Mouse (Mus musculus) intestine, postnatal 0 days (tissue): ENCODE measurements around the gene Foxm1. TPM values are rescaled to one million over a fixed set of nuclear protein-coding genes. Genes with fewer than 3 reads are reported as not detected.

Source experiments
- ATAC-seq: fragments of 200-750 bp; cut with Nextera tagmentation; 2 replicates; pipeline ENCODE4 v1.8.0; 2017; ENCODE audit warnings: mild to moderate bottlenecking, moderate TSS enrichment, moderate library complexity
- H3K27ac ChIP-seq: fragments of 300-500 bp; sonication (generic); 2 replicates; pipeline ENCODE4 v1.5.1; 2014; ENCODE audit warnings: mild to moderate bottlenecking, low read depth, low read length, moderate library complexity
- H3K27me3 ChIP-seq: fragments of 300-500 bp; sonication (generic); replicated peaks from 2 replicates; pipeline ENCODE4 v1.6.1; 2014; ENCODE audit warnings: low read length, mixed read lengths; ENCODE audit not compliant: control insufficient read depth, insufficient read depth
- H3K36me3 ChIP-seq: fragments of 300-500 bp; sonication (generic); 2 replicates; pipeline ENCODE4 v1.6.1; 2014; ENCODE audit warnings: mild to moderate bottlenecking, moderate library complexity; ENCODE audit not compliant: control insufficient read depth, insufficient read depth
- H3K4me1 ChIP-seq: fragments of 300-500 bp; sonication (generic); replicated peaks from 2 replicates; pipeline ENCODE4 v1.6.1; 2014; ENCODE audit warnings: antibody characterized with exemption, low read length, mixed read lengths; ENCODE audit not compliant: control insufficient read depth, insufficient read depth
- H3K4me2 ChIP-seq: fragments of 300-500 bp; sonication (generic); replicated peaks from 2 replicates; pipeline ENCODE4 v1.6.1; 2014; ENCODE audit warnings: low read depth, mild to moderate bottlenecking, moderate library complexity
- H3K4me3 ChIP-seq: fragments of 300-500 bp; sonication (generic); 2 replicates; pipeline ENCODE4 v1.5.1; 2014; ENCODE audit warnings: low read depth, low read length
- H3K9ac ChIP-seq: fragments of 300-500 bp; sonication (generic); 2 replicates; pipeline ENCODE4 v1.6.1; 2014; ENCODE audit warnings: mild to moderate bottlenecking, low read depth, low read length
- H3K9me3 ChIP-seq: fragments of 300-500 bp; sonication (generic); 2 replicates; pipeline ENCODE4 v1.6.1; 2016; ENCODE audit warnings: mixed run types; ENCODE audit not compliant: control insufficient read depth
- CTCF ChIP-seq: sonication (generic); IDR thresholded peaks from 2 replicates; pipeline ENCODE4 v1.5.1; 2016; ENCODE audit warnings: low read depth, mild to moderate bottlenecking, control low read depth, antibody characterized with exemption, moderate library complexity
- WGBS: fragments of 180-500 bp; shearing (Covaris S2); extraction: QIAGEN DNeasy Blood & Tissue Kit; methylation state at CpG from one replicate; pipeline ENCODE4 v1.1.7; 2014; 5-methylcytosine and 5-hydroxymethylcytosine counted together
- polyA plus RNA-seq: library from polyadenylated mRNA; unstranded; fragments of >200 nt; fragmentation: Nextera tagmentation; extraction: Ambion mirVana; gene quantifications from 2 replicates; pipeline ENCODE4 v1.2.1, GENCODE M21; 2015

Foxm1 gene
- polyA plus RNA-seq, 1 experiment from 2014 or later, result 5.7 TPM

DNA sequence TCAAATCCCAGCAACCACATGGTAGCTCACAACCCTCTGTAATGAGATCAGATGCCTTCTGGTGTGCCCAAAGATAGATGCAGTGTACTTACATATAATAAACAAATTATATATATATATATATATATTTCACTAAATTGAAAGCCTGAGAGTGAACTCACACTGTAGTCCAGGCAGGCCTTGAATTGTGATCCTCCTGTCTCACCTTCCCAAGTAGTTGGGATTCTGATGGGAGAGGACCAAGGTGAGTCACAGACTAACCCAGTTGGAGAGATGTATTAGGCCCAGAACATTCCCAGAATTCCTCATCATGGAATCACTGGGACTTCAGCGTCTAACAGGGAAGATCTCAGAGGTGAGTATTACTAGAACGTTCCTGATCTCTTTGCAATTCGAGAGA, 36.2 kb downstream of the Foxm1 start, which contains the start of gene Nrip2:
Nrip2 (plus strand) TSS at position 301 of the 400 bp plus-strand sequence.
- Histone ChIP-seq H3K9me3 (no peaks in the 10 kb centered on the region), H3K9ac (0 out of 2 replicates have a peak within 1 kb of the TSS, but pooled peaks have one; percentile 27), H3K4me2 (peak within 1 kb of the TSS; percentile 56), H3K36me3 (no peaks in the 10 kb centered on the region), H3K27me3 (no peaks in the 10 kb centered on the region), H3K27ac (no peak within 1 kb of the TSS), H3K4me1 (no peaks in the 10 kb centered on the region), H3K4me3 (peak within 1 kb of the TSS; percentile 29)
- no peak for TF ChIP-seq CTCF
- WGBS, result 60% methylated on average over 3 of the region's 3 CpGs
- no peak for ATAC-seq

DNA sequence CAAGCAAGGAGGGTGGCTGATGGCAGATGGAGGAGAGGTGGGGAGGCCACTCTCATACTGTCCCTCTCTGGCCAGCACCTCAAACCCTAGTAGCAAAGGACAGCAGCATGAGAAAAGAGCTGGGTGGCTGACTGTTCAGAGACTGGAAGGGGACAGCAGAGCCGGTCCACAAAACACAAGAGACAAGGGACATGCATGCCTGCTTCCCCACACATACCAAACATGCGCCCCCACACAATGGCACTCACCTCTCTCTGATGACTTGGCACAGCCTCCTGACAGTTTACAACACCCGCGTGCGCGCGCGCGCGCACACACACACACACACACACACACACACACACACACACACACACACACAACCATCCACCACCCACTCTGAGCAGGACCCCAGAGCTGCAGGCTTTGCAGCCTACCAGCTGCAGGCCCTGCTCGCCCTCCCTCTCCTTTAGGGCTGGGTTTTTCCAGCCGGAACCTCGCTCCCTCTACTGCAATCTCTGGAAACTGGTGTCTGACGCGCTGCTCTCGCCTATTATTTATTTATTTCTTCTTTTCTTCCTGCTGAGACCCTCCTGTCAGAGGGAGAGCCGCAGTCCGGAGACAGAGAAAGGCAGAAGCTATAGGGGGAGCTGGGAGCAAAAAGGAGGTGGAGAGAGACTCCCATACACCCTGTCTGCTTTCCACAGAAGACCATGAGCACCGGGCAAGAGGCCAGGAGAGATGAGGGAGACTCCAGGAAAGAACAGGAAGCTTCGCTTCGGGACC, 36.8 kb downstream of the Foxm1 start:
- 12% methylated on average over 13 of the region's 21 CpGs for WGBS
- no peak for TF ChIP-seq CTCF
- no peaks in the 10 kb centered on the region for H3K4me1 ChIP-seq
- peak overlapping the region; percentile 29 for H3K4me3 ChIP-seq
- H3K27ac ChIP-seq, result no peak overlapping the region
- H3K9me3 ChIP-seq, result no peaks in the 10 kb centered on the region
- H3K4me2 ChIP-seq, result peak overlapping the region; percentile 56
- H3K27me3 ChIP-seq, result no peaks in the 10 kb centered on the region
- ATAC-seq, result peak; percentile 24; the same call in 1 of the 2 replicates
- H3K36me3 ChIP-seq, result no peaks in the 10 kb centered on the region
- H3K9ac ChIP-seq, result 0 out of 2 replicates have a peak overlapping the region, but pooled peaks have one; percentile 27

DNA sequence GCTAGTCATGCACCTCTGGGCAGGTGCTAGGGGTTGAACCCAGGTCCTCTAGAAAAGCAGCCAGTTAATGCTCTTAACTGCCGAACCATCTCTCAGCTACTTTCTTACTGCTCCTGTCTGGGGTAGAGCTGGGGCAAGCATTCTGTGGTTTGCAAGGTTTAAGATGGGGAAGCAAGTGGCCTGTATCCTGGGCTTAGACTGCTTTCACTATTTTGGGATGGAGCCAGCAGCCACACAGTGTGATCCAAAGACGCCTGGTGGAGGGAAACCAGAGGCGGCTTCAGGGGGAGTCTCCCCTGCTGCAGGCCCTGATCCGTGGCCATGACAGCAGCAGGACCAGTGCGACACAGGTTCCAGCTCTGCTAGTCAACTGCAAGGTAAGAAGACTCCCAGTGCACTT, 41.9 kb downstream of the Foxm1 start:
- no peak overlapping the region for H3K27ac ChIP-seq
- H3K4me3 ChIP-seq, result no peak overlapping the region
- peaks cover 25% of the 10 kb centered on the region for H3K36me3 ChIP-seq
- no peak overlapping the region for H3K9ac ChIP-seq
- H3K27me3 ChIP-seq, result no peaks in the 10 kb centered on the region
- H3K4me1 ChIP-seq, result no peaks in the 10 kb centered on the region
- no peak for TF ChIP-seq CTCF
- 55% methylated on average over 5 of the region's 5 CpGs for WGBS
- H3K9me3 ChIP-seq, result no peaks in the 10 kb centered on the region
- ATAC-seq, result no peak
- no peak overlapping the region for H3K4me2 ChIP-seq

DNA sequence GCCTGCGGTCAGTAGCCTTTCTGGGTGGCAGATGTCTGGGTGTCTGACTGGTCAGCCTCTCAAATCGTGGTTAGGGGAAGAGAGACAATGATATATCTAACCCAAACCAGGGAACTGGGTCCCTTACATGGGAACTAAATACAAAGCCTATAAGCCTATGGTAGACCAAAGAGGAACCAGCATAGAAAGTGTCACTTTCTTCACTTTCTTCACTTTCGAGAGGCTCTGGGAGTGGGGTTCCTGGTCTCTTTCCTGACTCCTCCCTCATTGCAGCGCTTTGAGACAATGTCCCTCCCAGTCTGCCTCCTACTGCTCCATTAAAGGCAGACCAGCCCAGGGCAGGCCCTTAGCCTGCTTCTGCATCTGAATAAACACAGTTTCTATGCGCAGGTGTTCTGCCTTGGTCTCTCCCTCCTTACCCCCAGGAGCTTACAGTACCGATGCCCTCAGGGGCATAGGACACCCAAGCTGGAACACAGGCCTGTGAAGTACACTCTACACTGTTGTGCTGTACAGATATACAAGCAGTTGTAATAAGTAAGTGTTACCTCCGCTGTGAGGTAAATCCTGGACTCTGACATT, 45.9 kb downstream of the Foxm1 start:
- no peak overlapping the region for H3K4me3 ChIP-seq
- ATAC-seq, result no peak
- H3K9ac ChIP-seq, result no peak overlapping the region
- H3K4me2 ChIP-seq, result no peak overlapping the region
- TF ChIP-seq CTCF, result no peak
- H3K4me1 ChIP-seq, result no peaks in the 10 kb centered on the region
- no peaks in the 10 kb centered on the region for H3K27me3 ChIP-seq
- no peaks in the 10 kb centered on the region for H3K9me3 ChIP-seq
- peaks cover 49% of the 10 kb centered on the region for H3K36me3 ChIP-seq
- H3K27ac ChIP-seq, result no peak overlapping the region
- WGBS, result 91% methylated on average over 7 of the region's 7 CpGs

DNA sequence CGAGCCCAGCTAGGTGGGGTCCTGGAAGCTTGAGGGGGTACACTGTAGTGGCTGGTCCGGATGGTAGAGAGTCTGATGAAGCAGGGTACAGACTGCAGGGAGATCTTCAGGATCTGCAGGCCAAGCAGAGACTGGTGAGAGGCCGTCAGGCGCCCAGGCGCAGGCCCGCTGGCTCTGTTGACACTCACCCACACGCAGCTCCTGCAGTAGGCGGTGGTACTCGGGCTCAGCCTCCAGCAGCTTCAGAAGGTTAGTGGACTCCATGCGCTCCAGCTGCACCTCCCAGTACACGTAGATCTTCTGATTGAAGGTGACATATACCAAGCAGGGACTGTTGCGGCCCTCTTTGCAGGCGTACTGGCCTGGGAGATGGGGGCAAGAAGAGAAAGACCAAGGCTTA, 47.5 kb downstream of the Foxm1 start:
- Histone ChIP-seq H3K4me2 (no peak overlapping the region), H3K4me1 (no peaks in the 10 kb centered on the region), H3K4me3 (no peak overlapping the region), H3K9ac (no peak overlapping the region), H3K27me3 (no peaks in the 10 kb centered on the region), H3K9me3 (no peaks in the 10 kb centered on the region), H3K36me3 (peaks cover 49% of the 10 kb centered on the region), H3K27ac (no peak overlapping the region)
- no peak for ATAC-seq
- WGBS, result 95% methylated on average over 13 of the region's 13 CpGs
- TF ChIP-seq CTCF, result no peak

DNA sequence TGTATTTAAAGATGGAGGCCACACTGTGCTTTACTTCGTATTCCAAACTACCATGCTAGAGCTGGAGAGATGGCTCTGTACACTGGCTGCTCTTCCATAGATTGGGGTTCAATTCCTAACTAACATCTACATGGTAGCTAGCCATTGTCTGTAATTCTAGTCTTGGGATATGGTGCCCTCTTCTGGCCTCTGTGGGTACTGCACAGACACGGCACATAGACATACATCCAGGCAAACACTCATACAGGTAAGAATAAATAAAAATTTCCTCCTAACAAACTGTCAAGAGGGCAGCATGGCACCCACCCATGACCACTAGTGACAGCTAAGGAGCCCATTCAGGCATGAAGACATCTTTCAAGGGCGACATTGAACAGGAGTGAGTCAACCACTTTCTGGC, 48.3 kb downstream of the Foxm1 start:
- H3K9me3 ChIP-seq, result no peaks in the 10 kb centered on the region
- no peak overlapping the region for H3K9ac ChIP-seq
- no peak overlapping the region for H3K27ac ChIP-seq
- no peaks in the 10 kb centered on the region for H3K4me1 ChIP-seq
- H3K4me3 ChIP-seq, result no peak overlapping the region
- peaks cover 49% of the 10 kb centered on the region for H3K36me3 ChIP-seq
- peak; percentile 93 for TF ChIP-seq CTCF
- ATAC-seq, result 0 out of 2 replicates have a peak, but pooled peaks have one; percentile 32
- no peaks in the 10 kb centered on the region for H3K27me3 ChIP-seq
- no peak overlapping the region for H3K4me2 ChIP-seq
- WGBS, result 18% methylated on average over 3 of the region's 3 CpGs
